Mouse (Mus musculus) liver, embryonic 14.5 days (tissue): ENCODE data around the gene Map2. TPM values are rescaled to one million over a fixed set of nuclear protein-coding genes. Genes with fewer than 3 reads are reported as not detected.

Experiments used
- ATAC-seq: fragments of 200-750 bp; cut with Nextera tagmentation; 2 replicates; pipeline ENCODE4 v1.8.0; 2017; ENCODE audit warnings: moderate number of reproducible peaks, mild to moderate bottlenecking, moderate library complexity; ENCODE audit not compliant: insufficient read depth
- DNase-seq, 3 experiments: peaks; one replicate each; pipeline ENCODE4 v3.0.0-alpha.2; 2012 to 2013; ENCODE audit warnings: low read depth in 3 of 3, low spot score in 3 of 3
- H3K27ac ChIP-seq: fragments of 300-500 bp; sonication (generic); 2 replicates; pipeline ENCODE4 v1.5.1; 2014; ENCODE audit warnings: moderate library complexity, mild to moderate bottlenecking, control low read depth, inconsistent platforms
- H3K27me3 ChIP-seq: fragments of 300-500 bp; sonication (generic); 2 replicates; pipeline ENCODE4 v1.6.1; 2014; ENCODE audit warnings: mild to moderate bottlenecking, low read length, moderate library complexity; ENCODE audit not compliant: control insufficient read depth, insufficient read depth
- H3K36me3 ChIP-seq: fragments of 300-500 bp; sonication (generic); replicated peaks from 2 replicates; pipeline ENCODE4 v1.6.1; 2014; ENCODE audit warnings: low read depth; ENCODE audit not compliant: control insufficient read depth, insufficient read depth
- H3K4me1 ChIP-seq, 2 experiments: fragments of 200-500 bp in 1 of 2; fragments of 300-500 bp in 1 of 2; sonication (generic) in 1 of 2; replicated peaks; 2 replicates each; pipeline ENCODE4 v1.6.1; 2012 to 2014; ENCODE audit warnings: antibody characterized with exemption in 1 of 2, inconsistent platforms in 1 of 2, low read length in 1 of 2; ENCODE audit not compliant: control insufficient read depth in 2 of 2, insufficient read depth in 2 of 2
- H3K4me2 ChIP-seq: fragments of 300-500 bp; sonication (generic); 2 replicates; pipeline ENCODE4 v1.6.1; 2014; ENCODE audit warnings: low read depth, mild to moderate bottlenecking, control low read depth, moderate library complexity
- H3K4me3 ChIP-seq, 2 experiments: fragments of 200-500 bp in 1 of 2; fragments of 300-500 bp in 1 of 2; sonication (generic) in 1 of 2; 2 replicates each; pipeline ENCODE4 v1.5.1; 2012 to 2014; ENCODE audit warnings: low read depth in 2 of 2, low read length in 2 of 2, mild to moderate bottlenecking in 2 of 2, control low read depth in 1 of 2, inconsistent platforms in 1 of 2, moderate library complexity in 1 of 2; ENCODE audit not compliant: insufficient read depth in 1 of 2
- H3K9ac ChIP-seq: fragments of 300-500 bp; sonication (generic); replicated peaks from 2 replicates; pipeline ENCODE4 v1.6.1; 2014; ENCODE audit warnings: mild to moderate bottlenecking, control low read depth, moderate library complexity
- H3K9me3 ChIP-seq: fragments of 300-500 bp; sonication (generic); 2 replicates; pipeline ENCODE4 v1.6.1; 2016; ENCODE audit warnings: low read length, mixed read lengths; ENCODE audit not compliant: control insufficient read depth
- CTCF ChIP-seq: IDR thresholded peaks from 2 replicates; pipeline ENCODE4 v1.5.1; 2016; ENCODE audit warnings: antibody characterized with exemption, low read depth, control low read depth
- EP300 ChIP-seq: IDR thresholded peaks from 2 replicates; pipeline ENCODE4 v1.6.1; 2016; ENCODE audit warnings: antibody characterized with exemption, low read depth
- whole genome bisulfite sequencing: fragments of 180-500 bp; shearing (Covaris S2); extraction: QIAGEN DNeasy Blood & Tissue Kit; methylation state at CpG from one replicate; pipeline ENCODE4 v1.1.7; 2014; ENCODE audit not compliant: insufficient replicate concordance; 5-methylcytosine and 5-hydroxymethylcytosine counted together
- polyA plus RNA-seq, 2 experiments: library from polyadenylated mRNA; depleted of rRNA in 1 of 2; stranded (reverse) in 1 of 2; unstranded in 1 of 2; fragments of >200 nt; fragmentation: Nextera tagmentation in 1 of 2; extraction: Ambion mirVana in 1 of 2; gene quantifications; 2 replicates each; pipeline versions ENCODE4 v1.2.1 to v1.2.3; 2012 to 2014

The Map2 gene
- polyA plus RNA-seq, 2 experiments: 0.62 to 0.64 TPM

DNA sequence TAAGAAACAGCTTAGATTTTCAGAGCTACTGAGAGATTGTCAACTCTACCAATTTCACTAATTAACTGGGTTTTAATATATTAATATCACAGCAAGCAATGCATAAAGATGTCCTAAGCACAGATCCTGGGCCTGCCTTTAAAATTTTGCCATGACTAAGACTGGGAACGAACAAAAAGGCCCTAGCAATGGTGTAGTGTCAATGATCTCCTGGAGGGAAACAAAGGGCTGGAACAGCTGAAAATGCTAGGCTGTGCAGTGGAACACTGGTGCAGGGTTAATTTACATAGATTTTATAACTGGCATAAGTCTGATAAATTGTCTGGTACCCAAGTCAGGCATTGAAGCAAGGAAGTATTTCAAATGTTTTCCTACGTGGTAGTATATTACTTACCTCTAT, 220.8 kb downstream of the Map2 start:
- WGBS: 47% methylated on average over 2 of the region's 2 CpGs
- no peak for TF ChIP-seq EP300
- TF ChIP-seq CTCF: no peak
- H3K4me1 ChIP-seq: no peaks in the 10 kb centered on the region

DNA sequence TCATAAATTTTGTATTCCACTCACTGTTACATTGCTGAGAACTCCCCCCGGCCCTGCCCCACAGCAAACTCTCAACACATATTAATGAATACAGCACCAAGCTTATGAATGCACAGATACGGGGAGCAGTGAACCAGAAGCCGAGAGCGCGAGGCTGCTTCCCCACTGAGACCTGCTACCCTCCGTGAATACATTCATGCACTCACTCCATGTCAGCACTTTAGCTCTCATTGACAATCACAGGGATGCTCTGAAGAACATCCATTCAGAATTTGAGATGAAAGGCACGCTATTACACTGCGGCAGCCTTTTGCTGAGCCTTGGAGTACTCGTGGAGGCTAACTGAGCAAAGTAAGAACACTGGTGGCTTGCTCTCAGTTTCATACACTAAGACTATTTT, 226.8 kb downstream of the Map2 start:
- 73% methylated on average over 9 of the region's 9 CpGs for WGBS
- Histone ChIP-seq H3K27me3 (no peaks in the 10 kb centered on the region), H3K9ac (no peak overlapping the region)

More for the DNA sequence above, 220.8 kb downstream of the Map2 start:
- no peak for DNase-seq
- H3K36me3 ChIP-seq: no peaks in the 10 kb centered on the region
- no peak overlapping the region for H3K4me2 ChIP-seq
- ATAC-seq: no peak
- H3K4me3 ChIP-seq: no peak overlapping the region
- H3K27ac ChIP-seq: no peak overlapping the region
- H3K9ac ChIP-seq: no peak overlapping the region
- no peaks in the 10 kb centered on the region for H3K9me3 ChIP-seq
- H3K27me3 ChIP-seq: no peaks in the 10 kb centered on the region

DNA sequence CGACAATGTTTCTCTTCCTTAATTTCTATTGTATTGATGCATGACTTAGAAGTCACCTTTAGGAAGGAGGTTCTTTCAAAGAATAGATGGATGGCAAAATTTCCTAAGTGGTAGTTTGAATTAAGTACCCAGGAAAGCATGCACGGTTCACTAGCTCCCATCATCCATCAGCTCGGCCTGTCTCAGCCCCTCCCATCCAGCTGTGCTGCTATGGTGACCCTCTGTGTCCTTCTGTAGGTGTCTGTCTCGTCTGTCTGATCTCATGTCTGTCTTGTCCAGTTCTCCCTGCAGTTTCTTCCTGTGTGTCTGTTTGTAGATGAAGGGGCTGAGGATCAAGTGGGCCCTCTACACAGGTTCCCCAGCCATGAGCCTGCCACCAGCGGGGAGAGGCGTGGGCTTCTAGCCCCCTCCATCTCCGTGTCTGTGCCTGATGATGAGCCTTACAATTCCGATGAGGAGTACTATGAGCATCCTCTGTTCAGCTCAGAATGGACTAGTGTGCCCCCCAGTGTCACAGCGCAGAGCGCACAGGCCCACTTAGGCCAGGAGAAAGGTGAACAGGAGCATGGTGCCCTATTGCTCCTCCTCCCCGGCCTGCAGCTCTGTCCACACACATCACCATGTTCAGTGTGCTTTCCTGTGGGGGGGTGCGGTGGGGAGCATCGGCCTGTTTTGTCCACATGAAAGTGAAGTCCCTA, 232.3 kb downstream of the Map2 start:
- 60% methylated on average over 13 of the region's 13 CpGs for WGBS
- no peak overlapping the region for H3K9ac ChIP-seq

More for the DNA sequence above, 226.8 kb downstream of the Map2 start:
- Histone ChIP-seq H3K4me1 (no peaks in the 10 kb centered on the region), H3K36me3 (no peaks in the 10 kb centered on the region), H3K4me3 (no peak overlapping the region), H3K27ac (no peak overlapping the region), H3K4me2 (no peak overlapping the region), H3K9me3 (no peaks in the 10 kb centered on the region)
- no peak for ATAC-seq
- DNase-seq: no peak
- TF ChIP-seq EP300: no peak
- no peak for TF ChIP-seq CTCF

DNA sequence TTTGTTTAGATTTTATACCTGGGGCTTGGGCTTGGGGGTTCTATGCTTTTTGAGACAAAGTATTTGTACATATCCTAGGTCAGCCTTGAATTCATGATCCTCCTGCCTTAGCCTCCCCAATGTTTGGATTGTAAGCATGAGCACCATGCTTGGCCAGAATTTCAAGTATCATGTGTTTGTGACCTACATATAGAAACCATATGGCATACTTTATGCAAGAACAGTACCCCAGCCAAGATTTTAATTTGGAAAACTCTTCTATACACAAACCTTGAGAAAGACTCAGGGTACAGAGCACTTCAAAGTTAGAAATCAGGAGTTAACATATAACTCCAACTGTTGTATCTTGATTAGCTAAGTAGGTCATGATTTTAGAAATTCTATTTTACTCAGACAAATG, 243.3 kb downstream of the Map2 start:
- TF ChIP-seq CTCF: no peak
- TF ChIP-seq EP300: no peak
- ATAC-seq: no peak
- no peak overlapping the region for H3K27ac ChIP-seq
- no peaks in the 10 kb centered on the region for H3K27me3 ChIP-seq
- H3K9me3 ChIP-seq: no peaks in the 10 kb centered on the region
- no peak for DNase-seq
- H3K36me3 ChIP-seq: no peaks in the 10 kb centered on the region
- no peak overlapping the region for H3K4me3 ChIP-seq
- no peak overlapping the region for H3K4me2 ChIP-seq
- no peak overlapping the region for H3K9ac ChIP-seq
- H3K4me1 ChIP-seq: no peaks in the 10 kb centered on the region

More for the DNA sequence above, 232.3 kb downstream of the Map2 start:
- ATAC-seq (no peak), DNase-seq (no peak)
- Histone ChIP-seq H3K4me2 (no peak overlapping the region), H3K36me3 (no peaks in the 10 kb centered on the region), H3K4me1 (no peaks in the 10 kb centered on the region), H3K4me3 (no peak overlapping the region), H3K27me3 (no peaks in the 10 kb centered on the region), H3K9me3 (no peaks in the 10 kb centered on the region), H3K27ac (no peak overlapping the region)
- TF ChIP-seq CTCF (no peak), EP300 (no peak)

DNA sequence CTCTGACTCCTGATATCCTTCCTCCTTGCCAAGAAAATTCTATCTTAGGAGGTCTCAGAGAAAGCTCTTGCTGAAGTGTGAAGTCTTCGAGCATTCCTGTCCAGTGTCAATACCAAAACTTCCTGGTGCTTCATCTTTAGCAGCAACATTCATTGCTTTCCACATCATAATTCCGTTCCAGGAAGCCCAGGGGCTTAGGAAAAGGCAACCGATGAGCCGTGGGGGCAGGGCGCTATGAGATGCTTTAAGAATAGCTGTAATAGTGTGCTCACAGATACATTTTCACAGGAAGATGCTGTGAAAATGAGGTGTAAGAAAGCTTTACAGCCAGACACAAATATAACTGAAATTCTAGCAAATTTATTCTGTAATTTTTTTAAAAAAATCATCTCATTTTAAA, 251.0 kb downstream of the Map2 start:
- no peak overlapping the region for H3K27ac ChIP-seq
- H3K9ac ChIP-seq: no peak overlapping the region
- no peak for DNase-seq
- no peak for ATAC-seq
- no peak for TF ChIP-seq EP300
- TF ChIP-seq CTCF: no peak
- 71% methylated on average over 5 of the region's 5 CpGs for WGBS
- no peaks in the 10 kb centered on the region for H3K36me3 ChIP-seq
- no peak overlapping the region for H3K4me3 ChIP-seq
- H3K9me3 ChIP-seq: no peaks in the 10 kb centered on the region
- H3K4me2 ChIP-seq: no peak overlapping the region
- H3K27me3 ChIP-seq: no peaks in the 10 kb centered on the region
- no peaks in the 10 kb centered on the region for H3K4me1 ChIP-seq
